Mouse (Mus musculus): ENCODE measurements at regions not wholly inside any gene's neighbourhood (a gene's known extent, or its start where the extent isn't known, plus 50 kb on each side); places are given as distances from the start of the nearest gene placed in this dataset.
"Not testable (repeated sequence)": the region's sequence is repeated elsewhere in the genome, so short reads cannot be mapped to it uniquely, and the experiment has no call there.

GRCm38 (mm10) chr17:4610481-4610880, 383.7 kb upstream of the Arid1b start:
- Histone ChIP-seq H3K27me3 (ENCODE audit: control insufficient read depth) (no peaks in the 10 kb centered on the region), H3K4me3 (replicated peaks) (no peak overlapping the region), H3K4me1 (ENCODE audit: control insufficient read depth) (no peaks in the 10 kb centered on the region), H3K36me3 (ENCODE audit: control insufficient read depth) (no peaks in the 10 kb centered on the region), H3K9me3 (ENCODE audit: control insufficient read depth, low read length) (no peaks in the 10 kb centered on the region; the same call in 1 of the 2 replicates)
- no peak for TF ChIP-seq GATA1 (IDR thresholded peaks at IDR 0.05; ENCODE audit: low read length)
- no peak for TF ChIP-seq TAL1 (IDR thresholded peaks at IDR 0.05; ENCODE audit: low read length)

- TF ChIP-seq TAL1 (IDR thresholded peaks at IDR 0.05; ENCODE audit: low read length) (no peak), GATA1 (IDR thresholded peaks at IDR 0.05; ENCODE audit: low read length) (no peak)
- H3K4me1 ChIP-seq (ENCODE audit: control insufficient read depth) = no peaks in the 10 kb centered on the region
Observed at GRCm38 (mm10) chr17:4610993-4611392, 383.1 kb upstream of the Arid1b start.

GRCm38 (mm10) chr17:4611711-4612110, 382.4 kb upstream of the Arid1b start:
- H3K27me3 ChIP-seq (ENCODE audit: control insufficient read depth) = no peaks in the 10 kb centered on the region
- no peaks in the 10 kb centered on the region; the same call in 1 of the 2 replicates for H3K9me3 ChIP-seq (ENCODE audit: control insufficient read depth, low read length)

More at GRCm38 (mm10) chr17:4610993-4611392, 383.1 kb upstream of the Arid1b start:
- Histone ChIP-seq H3K36me3 (ENCODE audit: control insufficient read depth) (no peaks in the 10 kb centered on the region), H3K27me3 (ENCODE audit: control insufficient read depth) (no peaks in the 10 kb centered on the region), H3K4me3 (replicated peaks) (no peak overlapping the region), H3K9me3 (ENCODE audit: control insufficient read depth, low read length) (no peaks in the 10 kb centered on the region; the same call in 1 of the 2 replicates)

GRCm38 (mm10) chr17:4612136-4612535, 382.0 kb upstream of the Arid1b start:
- Histone ChIP-seq H3K36me3 (ENCODE audit: control insufficient read depth) (no peaks in the 10 kb centered on the region), H3K4me1 (ENCODE audit: control insufficient read depth) (no peaks in the 10 kb centered on the region), H3K9me3 (ENCODE audit: control insufficient read depth, low read length) (no peaks in the 10 kb centered on the region; the same call in 1 of the 2 replicates), H3K4me3 (replicated peaks) (no peak overlapping the region), H3K27me3 (ENCODE audit: control insufficient read depth) (no peaks in the 10 kb centered on the region)
- TF ChIP-seq GATA1 (IDR thresholded peaks at IDR 0.05; ENCODE audit: low read length) (no peak), TAL1 (IDR thresholded peaks at IDR 0.05; ENCODE audit: low read length) (no peak)

More at GRCm38 (mm10) chr17:4611711-4612110, 382.4 kb upstream of the Arid1b start:
- no peak for TF ChIP-seq TAL1 (IDR thresholded peaks at IDR 0.05; ENCODE audit: low read length)
- no peaks in the 10 kb centered on the region for H3K4me1 ChIP-seq (ENCODE audit: control insufficient read depth)
- no peak overlapping the region for H3K4me3 ChIP-seq (replicated peaks)
- no peaks in the 10 kb centered on the region for H3K36me3 ChIP-seq (ENCODE audit: control insufficient read depth)

- H3K4me3 ChIP-seq (replicated peaks) = no peak overlapping the region
- no peaks in the 10 kb centered on the region; the same call in 1 of the 2 replicates for H3K9me3 ChIP-seq (ENCODE audit: control insufficient read depth, low read length)
- H3K27me3 ChIP-seq (ENCODE audit: control insufficient read depth) = no peaks in the 10 kb centered on the region
- no peaks in the 10 kb centered on the region for H3K36me3 ChIP-seq (ENCODE audit: control insufficient read depth)
- TF ChIP-seq TAL1 (IDR thresholded peaks at IDR 0.05; ENCODE audit: low read length) = no peak
- no peak for TF ChIP-seq GATA1 (IDR thresholded peaks at IDR 0.05; ENCODE audit: low read length)
- no peaks in the 10 kb centered on the region for H3K4me1 ChIP-seq (ENCODE audit: control insufficient read depth)
Observed at GRCm38 (mm10) chr17:4612741-4613140, 381.4 kb upstream of the Arid1b start.

- no peaks in the 10 kb centered on the region for H3K4me1 ChIP-seq (ENCODE audit: control insufficient read depth)
- TF ChIP-seq GATA1 (IDR thresholded peaks at IDR 0.05; ENCODE audit: low read length) (no peak), TAL1 (IDR thresholded peaks at IDR 0.05; ENCODE audit: low read length) (no peak)
- no peak overlapping the region for H3K4me3 ChIP-seq (replicated peaks)
- no peaks in the 10 kb centered on the region for H3K36me3 ChIP-seq (ENCODE audit: control insufficient read depth)
- no peaks in the 10 kb centered on the region for H3K27me3 ChIP-seq (ENCODE audit: control insufficient read depth)
- H3K9me3 ChIP-seq (ENCODE audit: control insufficient read depth, low read length) = no peaks in the 10 kb centered on the region
Observed at GRCm38 (mm10) chr17:4620361-4620760, 373.8 kb upstream of the Arid1b start.

- H3K9me3 ChIP-seq (ENCODE audit: control insufficient read depth, low read length); H3K4me3 ChIP-seq (replicated peaks); H3K27me3 ChIP-seq (ENCODE audit: control insufficient read depth); H3K36me3 ChIP-seq (ENCODE audit: control insufficient read depth); H3K4me1 ChIP-seq (ENCODE audit: control insufficient read depth): not testable (repeated sequence)
- TF ChIP-seq GATA1 (IDR thresholded peaks at IDR 0.05; ENCODE audit: low read length) = 0 out of 2 replicates have a peak, but pooled peaks have one; percentile 38
- peak; percentile 12; the same call in 1 of the 3 replicates for TF ChIP-seq TAL1 (IDR thresholded peaks at IDR 0.05; ENCODE audit: low read length)
Observed at GRCm38 (mm10) chr17:4626126-4626525, 368.0 kb upstream of the Arid1b start.

- Histone ChIP-seq H3K4me1 (ENCODE audit: control insufficient read depth) (no peaks in the 10 kb centered on the region), H3K27me3 (ENCODE audit: control insufficient read depth) (no peaks in the 10 kb centered on the region), H3K4me3 (replicated peaks) (no peak overlapping the region), H3K9me3 (ENCODE audit: control insufficient read depth, low read length) (no peaks in the 10 kb centered on the region), H3K36me3 (ENCODE audit: control insufficient read depth) (no peaks in the 10 kb centered on the region)
- TF ChIP-seq TAL1 (IDR thresholded peaks at IDR 0.05; ENCODE audit: low read length) (no peak), GATA1 (IDR thresholded peaks at IDR 0.05; ENCODE audit: low read length) (no peak)
Observed at GRCm38 (mm10) chr17:4627542-4627941, 366.6 kb upstream of the Arid1b start.

GRCm38 (mm10) chr17:4631122-4631521, 363.0 kb upstream of the Arid1b start:
- Histone ChIP-seq H3K9me3 (ENCODE audit: control insufficient read depth, low read length) (no peaks in the 10 kb centered on the region), H3K4me3 (replicated peaks) (no peak overlapping the region), H3K36me3 (ENCODE audit: control insufficient read depth) (no peaks in the 10 kb centered on the region), H3K27me3 (ENCODE audit: control insufficient read depth) (no peaks in the 10 kb centered on the region), H3K4me1 (ENCODE audit: control insufficient read depth) (no peaks in the 10 kb centered on the region)
- TF ChIP-seq TAL1 (IDR thresholded peaks at IDR 0.05; ENCODE audit: low read length) = no peak

GRCm38 (mm10) chr17:4632506-4632905, 361.6 kb upstream of the Arid1b start:
- H3K36me3 ChIP-seq (ENCODE audit: control insufficient read depth) = no peaks in the 10 kb centered on the region
- H3K27me3 ChIP-seq (ENCODE audit: control insufficient read depth) = no peaks in the 10 kb centered on the region
- H3K4me1 ChIP-seq (ENCODE audit: control insufficient read depth) = no peaks in the 10 kb centered on the region
- H3K4me3 ChIP-seq (replicated peaks) = no peak overlapping the region
- no peaks in the 10 kb centered on the region for H3K9me3 ChIP-seq (ENCODE audit: control insufficient read depth, low read length)
- TF ChIP-seq TAL1 (IDR thresholded peaks at IDR 0.05; ENCODE audit: low read length) (no peak), GATA1 (IDR thresholded peaks at IDR 0.05; ENCODE audit: low read length) (no peak)
